ENCODE assay signal across 20 mouse cellular contexts in the genomic region with DNA sequence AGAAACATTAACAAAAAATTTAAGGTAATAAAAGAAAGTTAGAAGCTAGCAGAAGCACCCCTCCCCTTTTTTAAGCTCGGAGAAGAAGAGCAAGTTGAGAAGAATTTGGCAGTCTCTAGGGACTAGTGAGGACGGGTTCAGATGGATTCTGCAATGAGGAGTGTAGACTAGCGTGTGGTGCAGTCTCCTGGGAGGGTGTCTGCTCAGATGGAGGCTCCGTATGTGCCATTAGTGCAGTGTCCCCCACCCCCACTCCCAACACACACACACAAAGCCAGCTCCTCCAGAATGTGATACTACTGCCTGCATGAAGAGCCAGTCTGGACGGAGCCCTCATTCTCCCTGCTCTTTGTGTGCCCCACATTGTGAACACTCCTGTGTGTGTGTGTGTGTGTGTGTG. TPM values are rescaled to one million over a fixed set of nuclear protein-coding genes. Genes with fewer than 3 reads are reported as not detected.
DNase-seq lines count a peak whose midpoint lies in the region; ATAC-seq lines count a peak whose summit lies in the region.
"Had no signal": no experiment of that assay in that cellular context is flagged by ENCODE, and none has a peak within 500 bp of the region (broad histone marks: within the 10 kb centered on the region; RNA-seq: fewer than 3 reads in every experiment).

No protein-coding gene starts in this region.

- peaks cover 7% of the 10 kb centered on the region; the same call in 1 of the 2 replicates for H3K27me3 ChIP-seq in forebrain, embryonic 14.5 days (replicated peaks; ENCODE audit: control insufficient read depth, insufficient read depth, low read length)
- peaks cover 10% of the 10 kb centered on the region; the same call in 1 of the 2 replicates for H3K27me3 ChIP-seq in forebrain, embryonic 13.5 days
- 0 out of 2 replicates have a peak, but pooled peaks cover 2% of the 10 kb centered on the region for H3K27me3 ChIP-seq in hindbrain, embryonic 11.5 days (ENCODE audit: control insufficient read depth, insufficient read depth, low read length)
- no peaks in the 10 kb centered on the region for H3K27me3 ChIP-seq in hindbrain, embryonic 16.5 days (replicated peaks; ENCODE audit: control insufficient read depth, insufficient read depth, low read length)
- no peaks in the 10 kb centered on the region for H3K27me3 ChIP-seq in neural tube, embryonic 13.5 days
- H3K27me3 ChIP-seq in neural tube, embryonic 15.5 days (replicated peaks): no peaks in the 10 kb centered on the region
- H3K27me3 ChIP-seq: hindbrain, embryonic 15.5 days had no signal

- no peaks in the 10 kb centered on the region for H3K36me3 ChIP-seq in forebrain, embryonic 14.5 days (ENCODE audit: control insufficient read depth, insufficient read depth, low read length)
- no peaks in the 10 kb centered on the region for H3K36me3 ChIP-seq in forebrain, embryonic 13.5 days (ENCODE audit: poor library complexity, severe bottlenecking)
- no peaks in the 10 kb centered on the region for H3K36me3 ChIP-seq in hindbrain, embryonic 11.5 days (ENCODE audit: control insufficient read depth, insufficient read depth, low read length)
- no peaks in the 10 kb centered on the region for H3K36me3 ChIP-seq in hindbrain, embryonic 16.5 days (ENCODE audit: control insufficient read depth, insufficient read depth, low read length)
- no peaks in the 10 kb centered on the region for H3K36me3 ChIP-seq in neural tube, embryonic 13.5 days
- no peaks in the 10 kb centered on the region for H3K36me3 ChIP-seq in neural tube, embryonic 15.5 days
- H3K36me3 ChIP-seq: forebrain, embryonic 10.5 days; forebrain, embryonic 15.5 days; hindbrain, embryonic 15.5 days had no signal

- H3K27ac ChIP-seq in forebrain, embryonic 14.5 days (ENCODE audit: low read depth, low read length): no peak overlapping the region
- H3K27ac ChIP-seq in forebrain, embryonic 13.5 days: no peak overlapping the region
- 0 out of 2 replicates have a peak overlapping the region, but pooled peaks have one; percentile 36 for H3K27ac ChIP-seq in hindbrain, embryonic 11.5 days (ENCODE audit: low read depth, low read length)
- no peak overlapping the region for H3K27ac ChIP-seq in hindbrain, embryonic 16.5 days (ENCODE audit: low read depth, low read length)
- peak overlapping the region; percentile 73; the same call in 1 of the 2 replicates for H3K27ac ChIP-seq in neural tube, embryonic 13.5 days (replicated peaks)
- no peak overlapping the region for H3K27ac ChIP-seq in neural tube, embryonic 15.5 days (replicated peaks)
- H3K27ac ChIP-seq: forebrain, embryonic 10.5 days; forebrain, embryonic 15.5 days; gastrocnemius, adult 2 months; hindbrain, embryonic 15.5 days had no signal

- no peak overlapping the region for H3K9ac ChIP-seq in forebrain, embryonic 14.5 days (ENCODE audit: low read length)
- no peak overlapping the region for H3K9ac ChIP-seq in forebrain, embryonic 13.5 days
- no peak overlapping the region for H3K9ac ChIP-seq in hindbrain, embryonic 11.5 days (ENCODE audit: low read depth, low read length)
- no peak overlapping the region for H3K9ac ChIP-seq in hindbrain, embryonic 16.5 days (ENCODE audit: low read depth, low read length)
- H3K9ac ChIP-seq in neural tube, embryonic 13.5 days: no peak overlapping the region
- H3K9ac ChIP-seq in neural tube, embryonic 15.5 days (replicated peaks): no peak overlapping the region
- H3K9ac ChIP-seq: forebrain, embryonic 15.5 days; hindbrain, embryonic 15.5 days had no signal

- DNase-seq in forebrain, embryonic 14.5 days (ENCODE audit: low spot score): peak; percentile 55
- no peak for DNase-seq in hindbrain, embryonic 11.5 days (ENCODE audit: low spot score)
- no peak for DNase-seq in heart, postnatal 25 days (ENCODE audit: low spot score)
- DNase-seq: adrenal gland, adult 8-10 months; adrenal gland, postnatal 25 days; gastrocnemius, postnatal 14 days; heart, adult 11 months; heart, postnatal 36 days had no signal

- 69% methylated on average over 5 of the region's 5 CpGs for WGBS in forebrain, embryonic 14.5 days
- WGBS in forebrain, embryonic 13.5 days: 76% methylated on average over 5 of the region's 5 CpGs
- WGBS in hindbrain, embryonic 11.5 days: 51% methylated on average over 5 of the region's 5 CpGs
- WGBS in hindbrain, embryonic 16.5 days: 39% methylated on average over 5 of the region's 5 CpGs
- 33% methylated on average over 5 of the region's 5 CpGs for WGBS in neural tube, embryonic 13.5 days
- WGBS in neural tube, embryonic 15.5 days: 28% methylated on average over 5 of the region's 5 CpGs

- H3K4me1 ChIP-seq in forebrain, embryonic 14.5 days (ENCODE audit: control insufficient read depth, insufficient read depth, low read length): peaks cover 24% of the 10 kb centered on the region
- H3K4me1 ChIP-seq in forebrain, embryonic 13.5 days: peaks cover 39% of the 10 kb centered on the region
- H3K4me1 ChIP-seq in hindbrain, embryonic 11.5 days (replicated peaks; ENCODE audit: control insufficient read depth, insufficient read depth, low read length): peaks cover 5% of the 10 kb centered on the region
- H3K4me1 ChIP-seq in hindbrain, embryonic 16.5 days (ENCODE audit: control insufficient read depth, insufficient read depth, low read depth, low read length): peaks cover 14% of the 10 kb centered on the region
- H3K4me1 ChIP-seq in neural tube, embryonic 13.5 days (replicated peaks): peaks cover 51% of the 10 kb centered on the region
- peaks cover 42% of the 10 kb centered on the region for H3K4me1 ChIP-seq in neural tube, embryonic 15.5 days

- intact Hi-C loops in heart, postnatal 25 days (cut with DNase I): no loop called here

- H3K4me3 ChIP-seq in forebrain, embryonic 14.5 days (ENCODE audit: low read depth, low read length): no peak overlapping the region
- no peak overlapping the region for H3K4me3 ChIP-seq in forebrain, embryonic 13.5 days
- H3K4me3 ChIP-seq in hindbrain, embryonic 11.5 days (ENCODE audit: low read depth, low read length): no peak overlapping the region
- H3K4me3 ChIP-seq in hindbrain, embryonic 16.5 days (ENCODE audit: low read length): no peak overlapping the region
- no peak overlapping the region for H3K4me3 ChIP-seq in neural tube, embryonic 13.5 days
- H3K4me3 ChIP-seq in neural tube, embryonic 15.5 days (replicated peaks): no peak overlapping the region
- H3K4me3 ChIP-seq: forebrain, embryonic 10.5 days; forebrain, embryonic 15.5 days; gastrocnemius, adult 2 months; hindbrain, embryonic 15.5 days had no signal

- no peak for ATAC-seq in forebrain, embryonic 14.5 days
- no peak for ATAC-seq in forebrain, embryonic 13.5 days
- ATAC-seq in hindbrain, embryonic 11.5 days (ENCODE audit: low FRiP score): no peak
- no peak for ATAC-seq in hindbrain, embryonic 16.5 days
- ATAC-seq in neural tube, embryonic 13.5 days (ENCODE audit: low read depth): no peak
- ATAC-seq in neural tube, embryonic 15.5 days (ENCODE audit: low FRiP score): no peak
- ATAC-seq: activated CD4-positive, CD25-positive, alpha-beta regulatory T cell, adult 4 months; forebrain, embryonic 15.5 days; inflammation-experienced regulatory T-cells, adult 6 months; intestine, embryonic 16.5 days had no signal

- H3K9me3 ChIP-seq in forebrain, embryonic 14.5 days (replicated peaks; ENCODE audit: control insufficient read depth, low read length): no peaks in the 10 kb centered on the region
- H3K9me3 ChIP-seq in forebrain, embryonic 13.5 days (replicated peaks): no peaks in the 10 kb centered on the region
- no peaks in the 10 kb centered on the region for H3K9me3 ChIP-seq in hindbrain, embryonic 11.5 days (ENCODE audit: control insufficient read depth, low read length)
- H3K9me3 ChIP-seq in hindbrain, embryonic 16.5 days (ENCODE audit: control insufficient read depth, low read length): no peaks in the 10 kb centered on the region
- H3K9me3 ChIP-seq in neural tube, embryonic 13.5 days: no peaks in the 10 kb centered on the region
- no peaks in the 10 kb centered on the region for H3K9me3 ChIP-seq in neural tube, embryonic 15.5 days (replicated peaks)
- H3K9me3 ChIP-seq: forebrain, embryonic 10.5 days; forebrain, embryonic 15.5 days; hindbrain, embryonic 15.5 days had no signal

- H3K4me2 ChIP-seq in forebrain, embryonic 14.5 days (ENCODE audit: low read length): no peak overlapping the region
- H3K4me2 ChIP-seq in forebrain, embryonic 13.5 days: no peak overlapping the region
- H3K4me2 ChIP-seq in hindbrain, embryonic 11.5 days (replicated peaks; ENCODE audit: low read depth, low read length): no peak overlapping the region
- H3K4me2 ChIP-seq in hindbrain, embryonic 16.5 days (ENCODE audit: low read length): no peak overlapping the region
- H3K4me2 ChIP-seq in neural tube, embryonic 13.5 days: no peak overlapping the region
- H3K4me2 ChIP-seq in neural tube, embryonic 15.5 days: no peak overlapping the region
- H3K4me2 ChIP-seq: forebrain, embryonic 15.5 days; heart, embryonic 11.5 days; hindbrain, embryonic 15.5 days had no signal

RNA-seq across cellular contexts. Expression of a gene that starts 4.6 kb away (rescaled TPM):
- polyA plus RNA-seq in forebrain, embryonic 14.5 days (2014; fragmentation: Nextera tagmentation; extraction: Ambion mirVana): 123 and 141 TPM in 2 replicates
- polyA plus RNA-seq in forebrain, embryonic 13.5 days (2015; fragmentation: Nextera tagmentation; extraction: Ambion mirVana): 106 and 141 TPM in 2 replicates
- 231 and 251 TPM in 2 replicates for polyA plus RNA-seq in hindbrain, embryonic 11.5 days (2014; fragmentation: Nextera tagmentation; extraction: Ambion mirVana)
- 177 and 182 TPM in 2 replicates for polyA plus RNA-seq in hindbrain, embryonic 16.5 days (2015; fragmentation: Nextera tagmentation; extraction: Ambion mirVana)
- polyA plus RNA-seq in neural tube, embryonic 13.5 days (2015; fragmentation: Nextera tagmentation; extraction: Ambion mirVana): 315 and 316 TPM in 2 replicates
- polyA plus RNA-seq in neural tube, embryonic 15.5 days (2015; fragmentation: Nextera tagmentation; extraction: Ambion mirVana): 153 and 181 TPM in 2 replicates
- 1 to 10 TPM; 4.9 to 5.7 TPM for total RNA-seq in heart, postnatal 25 days (2021)
- polyA plus RNA-seq: activated CD4-positive, CD25-positive, alpha-beta regulatory T cell, adult 4 months had no signal

Comparison
In these comparisons a context has a peak if more than half of its experiments do, and no peak if none do; other contexts are left out.
1. H3K27ac ChIP-seq: peak in hindbrain, embryonic 11.5 days (single experiment) and neural tube, embryonic 13.5 days (single experiment); none in forebrain, embryonic 14.5 days (single experiment), forebrain, embryonic 13.5 days (single experiment), hindbrain, embryonic 16.5 days (single experiment) and neural tube, embryonic 15.5 days (single experiment).